Mouse (Mus musculus): ENCODE data around the gene Fbxl17.

GRCm38 (mm10) chr17:63189274-63189673 lies 310.5 kb downstream of the Fbxl17 start:
- no peak for TF ChIP-seq CTCF (IDR thresholded peaks at IDR 0.05; ENCODE audit: low read depth, low read length)
- no peak for TF ChIP-seq TAL1 (conservative IDR thresholded peaks at IDR 0.05; ENCODE audit: low read depth, low read length)
